Mouse (Mus musculus) neural tube, embryonic 12.5 days (tissue): ENCODE results near the gene Snap91. TPM values are rescaled to one million over a fixed set of nuclear protein-coding genes. Genes with fewer than 3 reads are reported as not detected.

Source experiments
- ATAC-seq: fragments of 200-750 bp; cut with Nextera tagmentation; 2 replicates; pipeline ENCODE4 v1.8.0; 2017; ENCODE audit warnings: low read depth, mild to moderate bottlenecking, moderate TSS enrichment, moderate library complexity; ENCODE audit not compliant: low FRiP score
- H3K27ac ChIP-seq: fragments of 300-500 bp; sonication (generic); 2 replicates; pipeline ENCODE4 v1.5.1; 2016
- H3K27me3 ChIP-seq: fragments of 300-500 bp; sonication (generic); replicated peaks from 2 replicates; pipeline ENCODE4 v1.6.1; 2016; ENCODE audit warnings: mild to moderate bottlenecking
- H3K36me3 ChIP-seq: fragments of 300-500 bp; sonication (generic); 2 replicates; pipeline ENCODE4 v1.6.1; 2016; ENCODE audit warnings: mild to moderate bottlenecking
- H3K4me1 ChIP-seq: fragments of 300-500 bp; sonication (generic); 2 replicates; pipeline ENCODE4 v1.6.1; 2016
- H3K4me2 ChIP-seq: fragments of 300-500 bp; sonication (generic); replicated peaks from 2 replicates; pipeline ENCODE4 v1.6.1; 2016; ENCODE audit warnings: mild to moderate bottlenecking
- H3K4me3 ChIP-seq: fragments of 300-500 bp; sonication (generic); 2 replicates; pipeline ENCODE4 v1.5.1; 2016
- H3K9ac ChIP-seq: fragments of 300-500 bp; sonication (generic); 2 replicates; pipeline ENCODE4 v1.6.1; 2016; ENCODE audit warnings: mild to moderate bottlenecking
- H3K9me3 ChIP-seq: fragments of 300-500 bp; sonication (generic); 2 replicates; pipeline ENCODE4 v1.6.1; 2016; ENCODE audit warnings: mild to moderate bottlenecking
- WGBS: fragments of 180-500 bp; shearing (Covaris S2); methylation state at CpG from one replicate; pipeline ENCODE4 v1.1.7; 2016; 5-methylcytosine and 5-hydroxymethylcytosine counted together
- polyA plus RNA-seq: library from polyadenylated mRNA; unstranded; fragments of >200 nt; fragmentation: Nextera tagmentation; extraction: Ambion mirVana; gene quantifications from 2 replicates; pipeline ENCODE4 v1.2.1, GENCODE M21; 2016

The Snap91 gene
- polyA plus RNA-seq, 1 experiment from 2014 or later: 69.1 TPM

DNA sequence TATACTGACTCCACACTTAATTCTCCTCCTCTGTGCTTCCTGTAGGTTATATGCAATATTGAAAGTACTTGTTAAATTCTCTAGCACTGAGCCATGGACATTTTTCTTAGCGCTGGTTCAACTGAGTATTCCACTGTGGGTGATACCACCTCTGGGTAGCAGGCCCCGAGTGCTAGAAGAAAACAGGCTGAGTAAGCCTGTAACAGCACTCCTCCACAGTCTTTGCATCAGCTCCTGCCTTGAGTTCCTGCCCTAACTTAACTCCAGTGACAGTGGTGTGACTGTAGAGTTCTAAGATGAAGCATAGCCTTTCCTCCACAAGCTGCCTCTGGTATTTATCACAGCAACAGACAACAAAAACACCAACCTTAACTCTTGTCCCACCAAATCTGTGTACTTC is 22.8 kb downstream of the Snap91 start:
- Histone ChIP-seq H3K4me3 (no peak overlapping the region), H3K27me3 (no peaks in the 10 kb centered on the region), H3K9me3 (no peaks in the 10 kb centered on the region), H3K36me3 (no peaks in the 10 kb centered on the region), H3K27ac (no peak overlapping the region), H3K9ac (no peak overlapping the region), H3K4me2 (no peak overlapping the region), H3K4me1 (no peaks in the 10 kb centered on the region)
- no peak for ATAC-seq
- 91% methylated on average over 2 of the region's 2 CpGs for WGBS

DNA sequence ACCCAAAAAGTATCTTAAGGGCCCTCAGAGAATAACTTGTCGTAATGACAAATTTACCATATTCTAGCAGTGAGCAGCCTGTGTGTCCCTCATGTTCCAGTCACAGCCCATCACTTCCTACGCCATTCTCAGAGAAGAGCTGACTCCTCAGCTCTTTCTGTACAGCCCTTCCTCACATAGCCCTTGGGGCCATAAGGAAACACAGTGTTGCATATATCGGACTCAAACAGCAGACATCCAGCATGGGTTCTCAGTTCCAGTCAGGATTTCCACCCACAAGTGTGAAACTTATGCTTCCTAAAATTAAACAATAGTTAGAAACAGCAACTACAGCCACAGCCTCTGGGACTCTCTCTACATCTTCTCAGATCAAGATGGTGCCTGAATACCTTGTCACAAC is 27.6 kb downstream of the Snap91 start:
- Histone ChIP-seq H3K9me3 (no peaks in the 10 kb centered on the region), H3K27ac (no peak overlapping the region), H3K4me3 (no peak overlapping the region), H3K4me2 (no peak overlapping the region), H3K27me3 (no peaks in the 10 kb centered on the region), H3K4me1 (no peaks in the 10 kb centered on the region), H3K9ac (no peak overlapping the region), H3K36me3 (no peaks in the 10 kb centered on the region)
- no peak for ATAC-seq
- 92% methylated on average over 3 of the region's 3 CpGs for WGBS

DNA sequence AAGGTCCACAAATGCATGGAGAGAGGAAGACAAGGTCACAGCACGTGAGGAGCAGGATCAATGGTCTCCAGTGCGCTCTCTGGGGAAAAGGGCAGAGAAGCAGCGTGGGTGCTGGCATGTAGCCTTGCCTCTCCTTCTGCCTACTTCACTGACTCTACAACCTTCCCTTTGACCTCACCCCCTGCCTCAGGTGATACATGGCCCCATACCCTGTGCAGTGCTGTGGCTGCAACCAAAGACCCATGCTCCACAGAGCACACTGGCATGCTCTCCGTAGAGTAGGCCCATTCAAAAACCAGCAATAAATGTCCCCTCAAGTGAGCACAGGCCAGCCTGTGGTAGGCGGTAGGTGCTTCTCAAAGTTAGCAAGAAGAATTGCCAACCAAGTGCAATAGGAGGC is 28.8 kb downstream of the Snap91 start:
- H3K4me1 ChIP-seq: no peaks in the 10 kb centered on the region
- no peak overlapping the region for H3K9ac ChIP-seq
- no peaks in the 10 kb centered on the region for H3K36me3 ChIP-seq
- H3K27me3 ChIP-seq: no peaks in the 10 kb centered on the region
- no peaks in the 10 kb centered on the region for H3K9me3 ChIP-seq
- no peak overlapping the region for H3K4me3 ChIP-seq
- no peak overlapping the region for H3K4me2 ChIP-seq
- ATAC-seq: no peak
- WGBS: 91% methylated on average over 5 of the region's 5 CpGs
- H3K27ac ChIP-seq: no peak overlapping the region

DNA sequence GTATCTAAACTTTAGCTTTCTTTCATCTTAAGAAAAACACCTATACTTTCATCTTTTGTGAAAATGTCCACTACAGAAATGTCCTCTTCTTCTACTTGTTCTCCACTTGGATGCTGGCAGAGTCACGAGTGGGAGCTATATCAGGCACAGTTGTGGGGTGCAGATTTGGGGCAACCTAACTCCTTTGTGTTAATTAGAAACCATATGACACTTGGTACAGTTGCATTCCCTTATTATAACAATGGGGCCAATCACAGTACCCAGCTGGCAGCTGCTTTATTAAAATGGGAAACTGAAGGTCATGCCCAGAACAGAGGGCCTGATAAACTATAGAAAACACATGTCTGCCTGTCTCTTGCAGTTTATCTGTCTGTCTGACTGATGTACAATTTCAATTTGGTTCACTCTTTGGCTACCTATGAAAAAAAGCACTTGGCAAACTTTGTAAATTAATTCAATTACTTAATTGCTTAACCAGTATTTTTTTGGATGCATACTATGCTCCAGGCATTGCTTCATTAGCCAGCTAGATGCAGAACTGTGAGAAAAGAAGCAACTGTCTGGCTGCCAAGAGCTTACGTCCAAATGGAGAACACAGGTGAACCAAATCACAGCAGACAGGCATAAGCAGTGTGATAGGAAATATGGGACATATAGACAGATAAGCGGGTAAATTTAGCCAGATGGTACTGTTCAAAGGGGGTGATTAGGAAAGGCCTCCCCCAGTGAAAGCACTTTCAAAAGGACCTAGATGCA is 29.8 kb downstream of the Snap91 start:
- 89% methylated on average over 3 of the region's 3 CpGs for WGBS
- no peaks in the 10 kb centered on the region for H3K4me1 ChIP-seq
- H3K27me3 ChIP-seq: no peaks in the 10 kb centered on the region
- no peak overlapping the region for H3K4me2 ChIP-seq
- no peak for ATAC-seq
- H3K27ac ChIP-seq: no peak overlapping the region
- no peak overlapping the region for H3K4me3 ChIP-seq
- no peaks in the 10 kb centered on the region for H3K9me3 ChIP-seq
- H3K36me3 ChIP-seq: no peaks in the 10 kb centered on the region
- no peak overlapping the region for H3K9ac ChIP-seq

DNA sequence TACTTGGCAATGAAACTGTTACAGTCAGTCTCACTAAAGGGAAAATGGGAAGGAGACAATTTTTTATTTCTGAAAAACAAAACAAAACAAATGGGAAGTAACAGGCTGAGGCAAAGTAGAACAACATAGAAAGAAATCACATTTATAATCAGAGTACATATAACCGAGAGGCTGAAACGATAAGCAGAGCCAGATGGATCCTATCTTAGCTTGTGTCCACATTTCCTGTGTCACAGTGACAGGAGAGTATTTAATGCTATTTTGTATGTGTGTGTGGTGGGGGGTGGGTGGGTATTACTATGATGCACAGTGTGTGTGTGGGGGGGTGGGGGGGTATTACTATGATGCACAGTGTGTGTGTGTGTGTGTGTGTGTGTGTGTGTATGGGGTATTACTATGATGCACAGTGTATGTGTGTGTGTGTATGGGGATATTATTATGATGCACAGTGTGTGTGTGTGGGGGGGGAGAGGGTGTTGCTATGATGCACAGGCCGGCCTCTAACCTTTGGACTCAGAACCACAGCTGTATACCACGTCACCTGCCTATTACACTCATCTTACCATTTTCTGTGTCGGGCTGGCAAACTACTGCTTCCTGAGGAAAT is 36.6 kb downstream of the Snap91 start:
- Histone ChIP-seq H3K4me3 (no peak overlapping the region), H3K9ac (no peak overlapping the region), H3K27ac (no peak overlapping the region), H3K9me3 (no peaks in the 10 kb centered on the region), H3K4me2 (no peak overlapping the region), H3K27me3 (no peaks in the 10 kb centered on the region), H3K4me1 (no peaks in the 10 kb centered on the region), H3K36me3 (no peaks in the 10 kb centered on the region)
- WGBS: 90% methylated on average over 5 of the region's 5 CpGs
- no peak for ATAC-seq

DNA sequence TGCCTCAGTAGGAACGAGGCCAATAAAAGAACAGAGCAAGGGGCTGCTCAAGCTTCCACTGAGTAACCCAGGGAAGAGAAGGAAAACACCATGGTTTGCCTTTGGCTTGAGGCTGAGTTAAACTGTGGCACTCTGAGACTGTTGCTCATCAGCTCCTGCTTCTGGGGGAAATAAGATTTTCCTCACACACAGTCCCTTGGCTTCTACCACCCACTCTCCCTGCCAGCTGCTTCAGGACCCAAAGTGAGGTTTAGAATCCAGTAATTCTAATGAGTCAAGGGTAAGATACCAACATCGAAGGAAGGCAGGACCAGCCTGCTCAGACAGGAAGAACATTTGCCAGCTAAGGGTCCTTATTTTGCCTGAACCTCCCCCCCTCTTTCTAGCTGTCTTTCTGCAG is 50.7 kb downstream of the Snap91 start:
- no peaks in the 10 kb centered on the region for H3K9me3 ChIP-seq
- H3K36me3 ChIP-seq: peaks cover 6% of the 10 kb centered on the region
- no peak for ATAC-seq
- H3K27me3 ChIP-seq: no peaks in the 10 kb centered on the region
- no peak overlapping the region for H3K4me2 ChIP-seq
- WGBS: 82% methylated on average over 2 of the region's 2 CpGs
- H3K4me3 ChIP-seq: no peak overlapping the region
- H3K4me1 ChIP-seq: no peaks in the 10 kb centered on the region
- no peak overlapping the region for H3K9ac ChIP-seq
- H3K27ac ChIP-seq: no peak overlapping the region

DNA sequence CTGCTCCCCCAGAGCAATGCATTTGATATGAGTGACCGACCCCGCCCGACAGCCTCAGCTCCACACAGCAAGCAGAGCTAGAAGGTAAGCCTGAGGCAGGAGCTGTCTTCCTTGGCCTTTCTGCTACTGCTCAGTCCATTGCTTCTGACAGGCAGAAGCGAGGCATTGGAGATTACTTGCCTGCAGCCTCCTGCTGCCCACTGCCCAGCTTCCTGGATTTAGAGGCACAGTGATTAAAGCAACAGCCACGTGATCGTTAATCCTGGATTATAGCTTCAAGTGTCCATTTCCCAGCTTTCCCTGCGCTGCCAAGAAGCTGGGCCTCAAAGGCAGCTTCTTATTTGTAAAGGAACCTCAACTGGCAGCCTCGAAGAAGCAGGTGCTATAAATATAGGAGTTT is 51.4 kb downstream of the Snap91 start:
- no peak for ATAC-seq
- Histone ChIP-seq H3K9ac (no peak overlapping the region), H3K27me3 (no peaks in the 10 kb centered on the region), H3K4me2 (no peak overlapping the region), H3K4me1 (no peaks in the 10 kb centered on the region), H3K36me3 (peaks cover 6% of the 10 kb centered on the region), H3K27ac (no peak overlapping the region), H3K9me3 (no peaks in the 10 kb centered on the region), H3K4me3 (no peak overlapping the region)
- WGBS: 71% methylated on average over 8 of the region's 8 CpGs

DNA sequence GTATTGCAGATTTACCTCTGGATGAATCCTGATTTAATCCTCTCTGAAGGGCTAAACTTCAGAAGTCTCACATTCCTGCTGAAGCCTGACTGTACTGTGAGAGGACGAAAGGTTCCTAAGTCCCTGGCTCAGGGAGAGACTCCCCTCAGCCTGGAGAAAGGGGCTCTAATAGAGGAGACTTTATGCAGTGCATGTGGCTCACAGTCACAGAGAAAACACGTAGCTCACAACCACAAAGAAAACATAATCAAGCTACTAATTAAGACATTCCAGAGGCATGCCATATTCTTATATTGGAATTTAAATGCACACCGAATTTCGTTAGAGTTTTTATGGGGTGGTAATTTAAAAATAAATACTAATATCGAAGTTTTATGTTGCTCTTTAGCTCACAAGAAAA is 61.1 kb downstream of the Snap91 start:
- no peak overlapping the region for H3K4me3 ChIP-seq
- H3K4me1 ChIP-seq: no peaks in the 10 kb centered on the region
- no peaks in the 10 kb centered on the region for H3K27me3 ChIP-seq
- WGBS: 91% methylated on average over 5 of the region's 5 CpGs
- H3K9me3 ChIP-seq: no peaks in the 10 kb centered on the region
- H3K4me2 ChIP-seq: no peak overlapping the region
- H3K36me3 ChIP-seq: no peaks in the 10 kb centered on the region
- H3K27ac ChIP-seq: no peak overlapping the region
- no peak overlapping the region for H3K9ac ChIP-seq
- ATAC-seq: no peak

DNA sequence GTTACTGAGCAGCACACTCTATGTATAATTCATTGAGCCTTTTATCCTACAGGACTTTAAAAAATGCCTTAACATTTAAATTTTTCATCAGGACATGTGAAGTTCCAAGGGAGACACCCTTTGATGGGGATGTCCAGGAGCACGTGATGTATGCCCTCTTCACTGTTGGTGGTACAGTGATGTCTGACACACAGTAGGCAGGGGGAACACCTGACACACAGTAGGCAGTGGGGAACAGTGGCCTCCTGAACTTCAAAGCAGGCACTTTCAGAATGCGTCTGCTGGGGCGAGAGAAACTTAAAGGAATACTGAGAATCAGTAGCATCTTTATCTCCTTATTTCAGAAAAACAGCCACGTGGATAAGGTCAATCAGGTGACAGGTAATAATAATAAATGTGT is 62.8 kb downstream of the Snap91 start:
- Histone ChIP-seq H3K4me2 (no peak overlapping the region), H3K9me3 (no peaks in the 10 kb centered on the region), H3K9ac (no peak overlapping the region), H3K36me3 (no peaks in the 10 kb centered on the region), H3K4me1 (no peaks in the 10 kb centered on the region), H3K4me3 (no peak overlapping the region), H3K27ac (no peak overlapping the region), H3K27me3 (no peaks in the 10 kb centered on the region)
- 64% methylated on average over 4 of the region's 4 CpGs for WGBS
- no peak for ATAC-seq

DNA sequence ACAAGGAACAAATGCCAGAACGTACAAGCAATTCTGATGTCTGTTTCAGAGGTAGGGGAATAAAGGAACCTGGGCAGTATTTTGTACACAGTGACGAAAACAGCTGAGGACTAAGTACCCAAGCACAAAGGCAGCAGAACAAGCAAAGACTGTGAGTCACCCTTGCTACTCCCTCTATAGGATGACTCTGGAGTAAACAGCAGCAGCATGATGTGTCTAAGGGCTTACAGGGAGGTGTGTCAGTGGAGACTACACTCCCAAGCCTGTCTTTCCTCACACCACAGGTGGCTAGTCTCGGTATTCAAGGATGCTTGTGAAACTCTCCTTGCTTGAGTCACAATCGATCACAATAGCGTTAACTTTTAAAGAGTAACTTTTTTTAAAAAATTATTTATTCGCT is 66.1 kb downstream of the Snap91 start:
- H3K36me3 ChIP-seq: no peaks in the 10 kb centered on the region

DNA sequence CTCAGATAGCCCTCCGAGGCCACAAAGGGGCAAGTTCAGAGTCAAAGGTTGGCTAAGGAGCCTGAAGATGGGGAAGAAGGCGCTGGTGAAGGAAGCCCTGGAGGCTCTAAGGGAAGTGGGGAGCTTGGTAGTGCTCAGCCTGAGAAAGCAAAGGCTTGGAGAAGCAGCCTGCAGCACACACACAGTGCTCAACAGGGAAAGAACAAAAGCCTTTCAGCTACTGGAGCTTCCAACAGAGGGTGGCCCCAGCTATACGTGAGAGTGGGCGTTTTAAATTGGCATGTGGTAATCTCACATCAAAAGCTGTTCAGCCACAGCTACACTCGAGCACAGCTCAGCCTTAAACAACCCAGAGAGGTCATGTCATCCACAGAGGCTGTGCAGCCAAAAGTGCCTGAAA is 67.1 kb downstream of the Snap91 start:
- H3K36me3 ChIP-seq: no peaks in the 10 kb centered on the region
- no peak overlapping the region for H3K4me3 ChIP-seq
- no peaks in the 10 kb centered on the region for H3K9me3 ChIP-seq
- ATAC-seq: no peak
- no peaks in the 10 kb centered on the region for H3K27me3 ChIP-seq
- H3K4me1 ChIP-seq: no peaks in the 10 kb centered on the region
- 25% methylated on average over 5 of the region's 5 CpGs for WGBS
- H3K27ac ChIP-seq: no peak overlapping the region
- H3K9ac ChIP-seq: no peak overlapping the region
- no peak overlapping the region for H3K4me2 ChIP-seq

More for the DNA sequence above, 66.1 kb downstream of the Snap91 start:
- Histone ChIP-seq H3K9me3 (no peaks in the 10 kb centered on the region), H3K4me1 (no peaks in the 10 kb centered on the region), H3K27me3 (no peaks in the 10 kb centered on the region), H3K4me3 (no peak overlapping the region), H3K27ac (no peak overlapping the region), H3K9ac (no peak overlapping the region), H3K4me2 (no peak overlapping the region)
- no peak for ATAC-seq
- WGBS: 81% methylated on average over 6 of the region's 6 CpGs

DNA sequence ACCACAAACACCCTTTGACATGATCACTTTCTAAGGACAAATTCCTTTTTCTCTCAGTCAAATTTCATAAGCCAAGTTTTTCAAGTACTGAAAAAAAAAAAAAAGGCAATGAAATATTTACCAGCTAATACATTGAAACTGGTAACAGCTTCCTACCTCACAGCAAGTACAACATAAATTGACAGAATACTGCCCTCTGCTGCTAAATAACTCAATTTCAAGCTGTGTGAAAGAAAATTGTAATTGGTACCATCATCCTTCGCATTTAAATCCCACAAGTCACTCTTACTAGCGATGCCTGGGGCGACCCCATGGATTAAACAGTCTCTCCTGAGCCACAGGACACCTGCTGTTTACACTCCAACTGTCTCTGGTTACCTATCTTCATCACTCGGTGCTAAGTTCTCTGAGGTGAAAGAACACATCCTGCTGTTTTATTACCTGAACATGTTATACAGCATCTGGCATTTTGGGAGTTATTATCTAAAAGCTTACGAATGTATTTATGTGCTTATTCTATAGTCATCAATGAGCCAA is 69.7 kb downstream of the Snap91 start:
- no peaks in the 10 kb centered on the region for H3K9me3 ChIP-seq
- WGBS: 43% methylated on average over 5 of the region's 5 CpGs
- H3K4me3 ChIP-seq: no peak overlapping the region
- no peaks in the 10 kb centered on the region for H3K4me1 ChIP-seq
- H3K27me3 ChIP-seq: no peaks in the 10 kb centered on the region
- no peak for ATAC-seq
- H3K36me3 ChIP-seq: no peaks in the 10 kb centered on the region
- H3K9ac ChIP-seq: no peak overlapping the region
- H3K4me2 ChIP-seq: no peak overlapping the region
- H3K27ac ChIP-seq: no peak overlapping the region

DNA sequence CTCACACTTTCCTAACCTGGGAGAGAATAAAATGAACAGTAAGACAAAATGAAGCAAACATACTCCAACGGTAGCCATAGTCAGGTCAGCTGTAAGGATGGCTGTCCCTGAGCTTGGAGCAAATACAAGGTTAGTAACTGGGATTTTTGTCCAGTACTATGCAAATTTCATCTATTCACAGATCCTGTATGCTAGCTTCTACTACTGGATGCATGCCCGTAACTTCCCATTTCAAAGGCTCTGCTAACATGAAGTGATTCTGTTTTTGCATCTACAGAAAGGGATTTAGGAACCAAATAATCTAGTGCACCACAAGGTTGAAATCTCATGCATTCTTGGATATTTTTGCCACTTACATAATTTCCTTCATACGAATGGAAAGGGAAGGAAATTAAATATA is 70.2 kb downstream of the Snap91 start:
- no peak overlapping the region for H3K9ac ChIP-seq
- H3K4me2 ChIP-seq: no peak overlapping the region
- no peaks in the 10 kb centered on the region for H3K4me1 ChIP-seq
- H3K4me3 ChIP-seq: no peak overlapping the region
- no peak for ATAC-seq
- H3K27ac ChIP-seq: no peak overlapping the region
- no peaks in the 10 kb centered on the region for H3K9me3 ChIP-seq
- WGBS: 83% methylated on average over 3 of the region's 3 CpGs
- no peaks in the 10 kb centered on the region for H3K27me3 ChIP-seq
- no peaks in the 10 kb centered on the region for H3K36me3 ChIP-seq
